Mouse (Mus musculus) right cerebral cortex, postnatal 36 days (tissue): ENCODE measurements around the gene Lrfn4.

Source experiments
- DNase-seq, 2 experiments: peaks; one replicate each; pipeline ENCODE4 v3.0.0; 2022; ENCODE audit warnings: low spot score in 2 of 2, mixed read lengths in 1 of 2

Gene Lrfn4

DNA sequence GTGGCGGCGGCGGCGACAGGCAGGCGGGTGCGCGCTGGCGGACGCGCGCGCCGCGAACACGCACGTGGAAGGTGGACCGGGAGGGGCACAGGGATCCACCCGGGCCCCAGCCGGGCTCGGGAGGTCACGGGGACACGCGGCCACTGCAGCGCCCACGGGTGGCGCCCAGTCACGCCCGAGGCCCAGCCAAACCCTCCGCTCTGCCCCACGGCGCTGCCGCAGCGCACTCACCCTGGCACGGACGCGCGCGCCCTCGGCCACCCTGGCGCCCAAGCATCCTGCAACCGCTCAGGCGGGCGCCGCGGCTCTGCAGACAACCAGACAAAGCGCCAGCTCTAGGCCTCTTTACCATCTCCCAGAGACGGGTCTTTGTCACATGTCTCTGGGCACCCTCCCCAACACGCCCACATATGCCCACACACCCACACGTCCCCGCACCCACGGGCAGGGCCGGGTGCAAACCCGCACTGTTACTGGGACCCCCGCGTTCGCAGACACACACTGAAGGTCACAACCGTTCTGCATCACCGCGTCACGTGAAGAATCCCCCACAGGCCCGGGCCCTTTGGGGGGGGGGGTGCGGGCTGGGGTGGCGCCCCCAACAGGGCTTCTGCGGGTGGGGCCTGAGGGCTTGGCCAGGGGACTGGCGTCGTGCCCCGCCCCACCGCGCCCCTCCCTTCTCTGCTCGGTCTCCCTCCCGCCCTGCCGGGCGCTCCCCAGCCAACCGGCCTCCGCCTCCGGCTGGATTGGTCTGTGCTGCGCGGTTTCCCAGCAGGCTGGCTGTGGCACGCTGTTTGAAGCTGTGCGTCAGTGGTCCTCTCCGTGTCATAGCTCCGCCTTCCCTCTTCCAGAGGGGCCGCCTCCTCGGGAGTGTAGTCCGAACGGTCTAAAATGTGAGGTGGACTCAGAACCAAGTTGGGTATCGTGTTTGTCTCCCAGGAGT is at the start of gene Lrfn4:
TSS of gene Lrfn4 (minus strand) at position 517 of the 943 bp plus-strand sequence.
- peak; percentile 89 to 94 for DNase-seq

DNA sequence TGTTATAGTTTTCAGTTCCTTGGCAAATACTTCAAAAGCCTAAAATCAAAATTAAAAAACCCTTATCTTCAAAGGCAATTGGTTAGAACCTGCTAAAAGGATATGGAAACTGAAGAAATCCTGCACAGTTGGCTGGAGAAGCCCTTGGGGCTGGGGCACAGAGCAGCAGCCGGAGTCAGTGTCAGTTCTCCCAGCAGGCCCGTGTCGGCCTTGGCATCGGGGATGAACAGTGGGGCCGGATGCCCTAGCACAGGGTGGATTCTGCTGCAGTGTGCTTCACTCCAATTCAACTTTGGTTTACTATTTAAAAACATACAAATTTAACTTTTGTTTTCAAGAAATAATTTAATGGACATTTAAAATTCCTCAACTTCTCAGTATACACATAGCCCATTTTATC is 42.7 kb upstream of the Lrfn4 start:
- no peak for DNase-seq

DNA sequence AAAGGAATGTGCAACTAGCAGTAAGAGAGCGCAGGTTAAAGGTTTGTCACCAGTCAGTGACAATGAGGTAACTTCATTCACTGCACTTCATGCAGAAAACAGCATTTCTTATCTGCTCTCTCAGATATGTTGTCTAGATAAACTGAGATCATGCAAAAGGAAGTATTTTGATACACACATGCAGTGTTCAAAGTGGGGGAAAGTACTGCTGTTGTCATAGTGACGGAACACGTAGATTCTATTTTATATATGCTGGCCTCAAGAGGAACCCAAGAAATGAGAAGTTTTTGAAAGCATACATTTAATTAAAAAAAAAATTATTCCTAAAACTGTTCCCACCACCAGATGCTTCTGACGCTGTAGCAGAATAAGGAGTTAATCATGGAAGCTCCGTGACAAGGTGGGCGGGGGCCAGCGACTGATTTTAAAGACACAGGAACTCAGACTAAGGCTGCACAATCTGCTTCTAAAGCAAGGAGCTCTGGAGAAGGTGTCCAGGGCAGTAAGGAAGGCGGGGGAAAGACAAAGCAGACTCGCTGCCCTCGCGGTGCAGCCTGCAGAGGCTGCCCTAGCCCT is 31.5 kb upstream of the Lrfn4 start:
- peak; percentile 75 to 81 for DNase-seq

DNA sequence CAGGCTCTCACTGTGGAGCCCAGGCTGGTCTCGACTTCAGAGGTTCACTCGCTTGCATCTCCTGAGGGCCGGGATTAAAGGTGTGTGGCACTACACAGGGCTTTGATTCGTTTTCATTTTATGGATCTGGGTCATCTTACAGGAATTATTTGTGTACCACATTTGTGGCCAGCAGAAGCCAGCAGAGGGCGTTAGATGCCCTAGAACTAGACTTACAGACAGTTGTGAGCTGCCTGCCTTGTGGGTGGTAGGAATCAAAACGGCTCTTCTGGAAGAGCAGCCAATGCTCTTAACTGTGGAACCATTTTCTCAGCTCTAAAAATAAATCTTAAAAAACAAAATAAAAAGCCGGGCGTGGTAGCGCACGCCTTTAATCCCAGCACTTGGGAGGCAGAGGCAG is 28.8 kb upstream of the Lrfn4 start:
- peak; percentile 73 for DNase-seq

DNA sequence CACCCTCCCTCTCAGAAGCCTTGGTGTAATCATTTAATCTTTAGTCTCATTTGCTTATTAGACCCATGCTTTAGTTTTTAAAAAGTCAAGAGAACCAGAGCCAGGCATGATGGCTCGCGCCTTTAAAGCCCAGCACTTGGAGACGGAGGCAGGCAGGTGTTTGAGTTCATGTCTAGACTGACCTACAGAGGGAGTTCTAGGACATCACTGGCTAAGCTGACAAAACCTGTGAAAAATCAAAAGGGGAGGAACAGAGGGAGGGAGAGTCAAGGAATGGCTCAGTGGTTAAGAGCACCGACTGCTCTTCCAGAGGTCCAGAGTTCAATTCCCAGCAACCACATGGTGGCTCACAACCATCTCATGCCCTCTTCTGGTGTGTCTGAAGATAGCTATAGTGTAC is 20.5 kb upstream of the Lrfn4 start:
- DNase-seq, result no peak

DNA sequence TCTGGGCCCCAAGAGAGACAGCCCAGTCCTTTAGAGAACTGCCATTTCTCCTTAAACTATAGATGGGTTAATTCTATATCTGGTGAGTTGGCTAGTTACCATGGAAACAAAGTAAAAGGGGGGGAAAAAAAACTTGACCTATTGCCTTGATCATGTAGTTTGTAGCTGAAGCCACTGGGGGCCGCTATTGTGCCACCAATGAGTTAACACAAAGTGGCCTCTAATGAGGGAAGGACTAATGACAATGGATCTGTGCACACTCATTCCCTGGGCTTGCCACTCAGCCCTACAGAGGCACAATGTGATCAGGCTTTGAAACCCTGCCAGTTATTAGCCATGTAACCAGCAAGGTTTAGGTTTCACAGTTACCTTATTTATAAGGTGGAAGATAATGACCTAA is 13.4 kb upstream of the Lrfn4 start:
- DNase-seq, result no peak

DNA sequence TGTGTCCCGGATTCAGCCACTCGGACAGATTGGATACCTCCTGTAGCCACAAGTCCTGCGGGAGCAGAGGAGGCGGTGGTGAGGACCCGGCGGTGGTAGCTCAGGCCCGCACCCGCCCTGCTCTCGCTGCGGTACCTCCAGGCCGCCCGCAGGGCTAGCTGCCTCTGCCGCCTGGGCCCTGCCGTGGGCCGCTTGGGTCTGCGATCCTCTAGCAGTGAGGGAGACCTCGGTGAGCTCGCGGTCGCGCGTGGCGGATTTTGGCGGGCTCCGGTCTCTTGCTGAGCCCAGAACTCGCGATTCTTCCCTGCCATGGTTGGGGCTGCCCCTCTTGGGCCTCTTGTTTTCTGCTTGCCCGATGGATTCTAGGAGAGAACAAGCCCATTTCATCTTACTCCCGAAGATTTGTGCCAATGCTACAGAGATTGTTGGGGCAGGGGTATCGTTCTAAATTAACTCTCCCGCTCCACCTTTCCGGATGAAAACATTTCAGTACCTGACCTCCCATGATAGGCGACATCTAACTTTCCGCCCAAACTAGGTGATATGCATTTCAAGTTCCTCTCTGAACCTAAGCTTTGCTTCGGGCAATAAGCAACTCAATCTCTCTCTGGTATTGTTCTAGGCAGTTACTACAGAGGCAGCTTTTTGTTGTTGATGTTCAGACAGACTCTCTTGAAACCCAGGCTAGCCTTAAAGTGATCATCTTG is 10.5 kb upstream of the Lrfn4 start:
- DNase-seq, result no peak

DNA sequence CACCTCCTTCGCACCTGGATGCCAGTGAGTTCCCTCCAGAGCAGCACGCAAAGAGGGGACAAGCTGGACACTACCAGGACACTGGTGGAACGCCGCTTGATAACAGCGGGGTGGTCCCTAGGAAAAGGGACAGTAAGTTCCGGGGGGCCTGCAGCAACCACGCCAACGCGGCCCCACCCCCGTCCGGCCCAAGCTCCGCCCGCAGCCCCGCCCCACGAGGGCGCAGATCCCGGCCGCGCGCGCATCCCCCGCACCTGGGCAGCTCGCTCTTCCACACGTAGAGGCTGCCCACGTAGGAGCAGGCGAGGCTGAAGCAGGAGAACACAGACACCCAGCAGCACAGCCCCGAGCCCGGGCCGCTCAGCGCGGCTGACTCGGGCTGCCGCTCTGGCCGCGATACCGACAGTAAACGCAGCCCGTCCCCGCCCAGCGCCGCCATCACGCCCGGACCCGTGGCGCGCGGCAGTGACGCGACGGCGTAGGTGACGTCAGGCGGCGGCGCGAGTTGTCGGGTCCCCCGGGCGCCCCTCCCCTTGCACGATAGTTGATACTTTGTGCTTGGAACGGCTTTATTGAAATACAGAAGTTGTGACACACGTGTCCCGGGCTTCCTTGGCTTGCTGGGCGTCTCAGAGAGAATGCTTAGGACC is 9.8 kb upstream of the Lrfn4 start, which contains the start of gene Rce1:
TSS of gene Rce1 (minus strand) at position 463 of the 650 bp plus-strand sequence.
- peak; percentile 82 to 87 for DNase-seq

DNA sequence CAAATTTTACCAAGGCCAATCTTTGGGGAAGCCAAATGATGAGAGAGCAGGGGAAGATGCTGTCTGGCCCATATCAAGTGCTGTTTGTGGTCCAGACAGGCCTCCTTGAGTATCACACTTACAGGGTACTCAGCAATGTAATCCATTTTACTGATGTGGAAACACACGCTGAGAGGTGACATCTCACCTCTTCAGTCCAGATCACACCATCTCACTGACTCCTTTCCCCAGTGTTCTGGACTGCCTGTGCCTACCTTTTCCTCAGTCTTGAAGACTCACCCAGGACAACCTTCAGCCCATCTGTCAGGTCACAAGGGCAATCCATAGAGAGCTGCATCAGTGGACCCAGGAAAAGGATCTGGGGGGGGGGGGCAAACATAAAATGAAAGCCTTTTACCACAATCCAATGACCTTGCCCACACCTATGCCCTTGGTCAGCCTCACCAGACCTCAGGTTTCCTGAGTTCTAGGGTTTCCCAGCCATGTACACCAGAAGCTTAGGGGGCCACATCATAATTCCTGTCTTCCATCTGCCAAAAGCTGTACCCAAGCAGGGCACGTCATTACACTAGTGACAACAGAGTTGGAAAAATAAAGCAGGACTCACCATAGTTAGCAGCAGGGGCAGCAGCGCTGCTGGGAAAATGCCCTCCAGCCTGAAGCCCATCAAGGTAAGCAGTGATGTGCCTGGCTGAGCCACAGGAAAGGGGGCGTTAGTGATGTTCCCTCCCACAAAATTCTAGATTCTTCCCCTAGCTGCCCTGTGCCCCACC is 9.1 kb upstream of the Lrfn4 start:
- DNase-seq, result no peak

DNA sequence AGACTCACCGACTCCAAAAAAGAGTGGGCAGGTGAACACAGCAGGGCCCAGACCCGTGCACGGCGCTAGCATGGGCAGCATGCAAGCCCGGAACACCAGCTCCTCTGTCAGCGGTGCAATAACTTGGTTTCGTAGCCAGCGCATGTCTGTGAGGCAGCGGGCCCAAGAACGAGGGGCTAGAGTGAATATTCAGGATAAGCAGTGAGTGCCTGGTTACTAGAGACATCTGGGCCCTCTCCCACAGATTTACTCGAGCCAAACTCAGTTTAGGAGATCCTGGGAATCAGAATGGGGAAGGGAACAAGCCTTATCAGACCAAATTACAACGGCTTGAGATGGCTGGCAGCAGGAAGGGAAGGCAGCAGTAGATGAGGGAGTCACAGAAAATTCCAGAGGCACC is 8.5 kb upstream of the Lrfn4 start:
- DNase-seq, result no peak

DNA sequence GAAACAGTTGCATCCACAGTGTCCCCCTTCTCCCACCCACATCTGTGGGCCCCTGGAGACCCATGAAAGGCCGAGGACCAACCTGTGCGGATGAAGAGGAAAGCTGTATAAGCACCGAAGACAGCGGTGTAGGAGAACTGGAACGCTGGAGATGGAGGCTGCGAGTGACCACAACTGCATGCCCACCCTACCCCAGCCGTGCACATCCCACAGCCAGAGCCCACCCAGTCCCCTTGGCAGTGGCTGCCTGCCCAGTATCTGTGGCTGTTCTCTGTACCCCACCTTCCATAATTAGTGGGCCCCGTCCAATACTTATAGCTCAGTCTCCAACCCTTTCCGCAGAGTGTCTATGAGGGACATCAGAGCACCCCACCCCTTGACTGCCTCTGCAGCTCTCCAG is 8.0 kb upstream of the Lrfn4 start:
- DNase-seq, result no peak

DNA sequence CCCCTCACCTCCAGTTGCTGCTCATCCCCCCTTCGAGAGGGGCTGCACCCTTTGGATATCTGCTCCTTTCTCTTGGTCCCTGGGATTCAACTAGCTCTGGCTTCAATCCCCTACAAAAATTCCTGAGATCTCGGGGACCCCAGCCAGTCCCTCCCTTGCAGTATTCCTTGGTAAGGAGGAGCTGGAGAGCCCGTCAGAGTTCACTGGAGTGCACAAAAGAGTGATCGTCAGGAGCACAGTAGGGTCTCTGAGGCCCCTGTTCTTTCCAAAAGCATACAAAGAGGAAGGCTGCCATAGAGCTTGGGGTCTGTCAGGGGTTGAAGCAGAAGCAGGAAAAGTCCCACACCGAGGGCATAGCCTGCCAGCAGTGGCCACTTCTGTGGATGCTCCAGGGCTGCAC is 7.3 kb upstream of the Lrfn4 start:
- no peak for DNase-seq

DNA sequence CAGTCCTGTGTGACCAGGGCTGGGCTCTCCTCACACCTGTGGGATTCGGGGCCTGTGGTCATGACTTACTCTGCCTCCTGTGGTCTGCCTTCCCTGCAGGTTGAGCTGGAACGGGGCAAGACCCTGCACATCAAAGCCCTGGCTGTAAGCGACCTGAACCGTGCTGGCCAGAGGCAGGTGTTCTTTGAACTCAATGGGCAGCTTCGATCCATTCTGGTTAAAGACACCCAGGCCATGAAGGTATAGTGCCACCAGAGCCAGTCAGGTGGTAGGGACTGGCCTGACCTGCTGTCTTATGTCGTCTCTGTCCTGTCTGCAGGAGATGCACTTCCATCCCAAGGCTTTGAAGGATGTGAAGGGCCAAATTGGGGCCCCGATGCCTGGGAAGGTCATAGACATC is 5.3 kb upstream of the Lrfn4 start:
- DNase-seq, result no peak

DNA sequence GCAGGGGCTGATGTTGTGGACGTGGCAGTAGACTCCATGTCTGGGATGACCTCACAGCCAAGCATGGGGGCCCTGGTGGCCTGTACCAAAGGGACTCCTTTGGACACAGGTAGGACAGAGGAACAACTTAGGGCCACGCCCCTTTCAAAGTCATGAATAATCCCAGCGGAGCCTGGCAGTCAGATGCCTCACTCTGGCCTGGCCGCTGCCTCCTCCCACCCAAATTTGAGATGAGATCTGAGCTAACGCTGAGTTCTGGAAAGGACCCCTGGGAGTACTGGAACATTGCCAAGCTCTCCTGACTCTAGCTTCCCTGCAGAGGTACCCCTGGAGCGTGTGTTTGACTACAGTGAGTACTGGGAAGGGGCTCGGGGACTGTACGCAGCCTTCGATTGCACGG is 4.0 kb upstream of the Lrfn4 start:
- no peak for DNase-seq

DNA sequence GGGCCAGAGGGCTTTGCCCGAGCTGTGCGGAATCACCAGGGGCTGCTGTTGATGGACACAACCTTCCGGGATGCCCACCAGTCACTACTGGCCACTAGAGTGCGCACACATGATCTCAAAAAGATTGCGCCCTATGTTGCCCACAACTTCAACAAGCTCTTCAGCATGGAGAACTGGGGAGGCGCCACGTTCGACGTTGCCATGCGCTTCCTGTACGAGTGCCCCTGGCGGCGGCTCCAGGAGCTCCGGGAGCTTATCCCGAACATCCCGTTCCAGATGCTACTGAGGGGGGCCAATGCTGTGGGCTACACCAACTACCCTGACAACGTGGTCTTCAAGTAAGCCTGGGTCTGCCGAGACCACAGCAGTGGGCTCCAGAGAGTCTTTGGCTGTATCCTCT is 2.7 kb upstream of the Lrfn4 start:
- DNase-seq, result no peak

DNA sequence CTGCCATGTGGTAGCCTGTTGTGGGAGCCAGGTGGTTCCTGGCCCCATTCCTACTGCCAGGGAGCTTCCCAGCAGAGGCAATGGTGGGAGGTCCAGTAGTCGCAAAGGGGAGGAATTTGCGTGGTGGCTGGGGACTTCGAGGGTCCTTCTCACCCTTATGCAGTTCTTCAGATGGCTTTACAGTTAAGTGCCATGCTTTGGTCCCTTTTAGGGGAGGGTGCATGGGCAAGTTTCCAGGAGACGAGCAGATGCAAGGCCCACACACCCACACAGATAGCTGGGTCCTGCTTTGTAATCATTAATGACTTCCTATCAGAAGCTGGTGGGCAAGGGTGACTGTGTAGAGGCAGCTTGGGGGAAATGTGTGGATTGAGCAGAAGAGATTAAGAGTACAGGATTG is 1.1 kb upstream of the Lrfn4 start:
- no peak for DNase-seq

DNA sequence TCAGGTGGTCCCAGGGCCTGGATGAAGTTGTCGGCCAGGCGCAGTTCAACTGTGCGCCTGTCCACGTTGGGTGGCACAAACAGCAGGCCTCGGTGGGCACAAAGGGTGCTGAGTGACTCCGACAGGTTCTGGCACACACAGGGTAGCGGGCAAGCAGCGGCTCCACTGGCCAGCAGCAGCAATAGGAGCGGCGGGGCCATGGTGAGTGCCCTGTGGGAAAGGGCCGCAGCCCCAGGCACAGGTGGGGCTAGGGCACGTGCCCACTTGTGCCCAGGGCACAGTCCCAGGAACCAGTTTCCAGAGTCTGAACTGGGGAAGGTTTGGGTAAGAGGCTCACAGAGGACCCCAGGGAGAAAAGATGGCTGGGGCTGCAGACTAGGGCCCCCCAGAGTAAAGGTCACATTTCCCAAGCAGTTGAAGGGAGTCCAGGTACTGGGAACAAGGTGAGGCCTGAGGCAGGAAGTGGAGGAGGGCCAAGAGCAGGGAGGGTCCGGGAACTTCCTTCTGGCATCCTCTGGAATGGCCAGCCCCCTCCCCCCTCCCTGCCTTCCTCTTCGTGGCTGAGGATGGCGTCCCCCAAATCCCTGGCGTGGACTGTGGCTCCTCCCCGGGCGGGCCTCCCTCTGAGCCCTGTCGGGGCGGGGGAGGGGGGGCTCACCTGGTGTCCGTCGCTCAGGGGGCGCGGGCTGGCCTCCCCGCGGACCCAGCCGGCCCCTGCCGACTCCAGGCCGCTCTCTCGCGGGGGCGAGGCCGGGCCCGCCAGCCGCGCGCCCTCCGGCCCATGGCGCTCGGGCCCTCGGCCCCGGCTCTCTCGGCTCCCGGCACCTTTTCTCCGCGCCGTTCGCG is 939 bp downstream of the Lrfn4 start:
- no peak for DNase-seq

DNA sequence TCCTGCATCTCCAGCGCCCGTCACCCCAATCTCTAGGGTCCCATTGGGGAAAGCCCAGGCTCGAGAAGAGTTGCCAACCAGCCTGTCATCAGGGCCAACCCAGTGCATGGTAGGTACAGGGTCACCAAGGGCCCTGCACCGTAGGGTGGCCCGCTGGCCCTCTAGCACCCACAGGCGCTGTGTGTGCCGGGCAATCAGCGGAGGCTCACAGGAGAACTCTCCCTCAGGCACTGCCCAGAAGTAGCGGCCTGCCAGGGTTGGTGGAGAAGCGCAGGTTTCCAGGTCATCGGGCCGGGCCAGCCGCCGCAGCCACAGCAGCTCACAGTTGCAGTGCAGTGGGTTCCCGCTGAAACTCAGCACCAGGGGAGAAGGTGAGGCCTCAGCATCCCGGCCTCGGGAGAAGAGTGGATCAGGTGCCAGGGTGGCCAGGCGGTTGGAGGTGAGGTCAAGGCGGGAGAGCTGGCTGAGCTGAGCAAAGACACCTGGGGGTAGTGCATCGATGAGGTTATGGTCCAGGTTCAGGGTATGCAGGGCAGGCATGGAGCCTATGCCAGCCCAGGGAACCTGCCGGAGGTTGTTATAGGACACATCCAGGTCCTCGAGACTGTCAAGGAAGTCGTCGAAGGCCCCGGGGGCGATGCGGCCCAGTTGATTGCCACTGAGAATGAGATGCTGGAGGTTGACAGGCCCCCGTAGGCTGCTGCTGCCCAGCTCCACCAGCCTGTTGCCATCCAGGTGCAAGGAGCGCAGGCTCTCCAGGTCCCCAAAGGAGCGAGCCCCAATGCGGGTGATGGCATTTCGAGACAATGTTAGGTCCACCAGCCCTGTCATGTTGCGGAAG is 1.8 kb downstream of the Lrfn4 start:
- DNase-seq, result no peak

DNA sequence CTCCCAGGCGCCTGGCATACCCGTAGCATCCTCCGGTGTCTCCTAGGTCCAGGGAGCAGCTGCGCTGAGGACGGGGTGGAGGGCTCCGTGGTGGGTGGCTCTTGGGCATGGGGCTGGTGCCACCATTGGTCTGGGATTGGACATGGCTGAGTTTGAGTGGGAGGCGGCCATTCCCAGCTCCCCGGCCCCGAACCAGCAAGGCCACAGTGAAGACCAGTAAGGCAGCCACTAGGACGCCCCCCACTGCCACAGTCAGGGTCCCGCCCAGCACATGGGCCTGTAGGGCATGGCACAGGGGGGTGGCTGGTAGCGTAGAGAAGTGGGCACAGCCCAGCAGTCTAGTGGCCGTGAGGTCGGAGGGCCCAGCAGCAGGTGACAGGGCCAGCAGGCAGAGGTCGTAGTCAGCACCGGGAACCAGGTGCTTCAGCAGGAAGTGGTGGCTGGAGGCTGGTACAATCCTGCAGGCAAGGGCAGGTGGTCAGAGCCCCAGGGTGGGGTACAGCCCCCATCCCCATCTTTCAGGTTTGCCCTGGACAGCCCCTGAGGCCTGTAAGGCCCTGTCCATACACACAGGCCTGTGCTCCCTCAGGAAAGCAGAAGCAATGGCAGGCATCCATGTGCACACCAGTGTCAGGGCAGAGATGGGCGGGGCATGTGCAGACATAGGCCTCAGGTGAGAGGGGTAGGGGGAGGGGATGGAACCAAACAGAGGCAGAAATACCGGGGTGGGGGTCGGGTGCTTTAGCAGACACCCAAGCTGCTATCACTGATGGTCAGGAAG is 3.1 kb downstream of the Lrfn4 start:
- DNase-seq, result no peak
